Mouse (Mus musculus) stomach, postnatal 0 days (tissue): ENCODE measurements around the gene Hist1h2ak.
"Not testable (repeated sequence)": the region's sequence is repeated elsewhere in the genome, so short reads cannot be mapped to it uniquely, and the experiment has no call there.

Experiments used
- CTCF ChIP-seq: IDR thresholded peaks from 2 replicates; pipeline ENCODE4 v1.5.1; 2016; ENCODE audit warnings: antibody characterized with exemption, low read depth, mild to moderate bottlenecking, moderate library complexity
- EP300 ChIP-seq: optimal IDR thresholded peaks from 2 replicates; pipeline ENCODE3; 2016; ENCODE audit warnings: antibody characterized with exemption

- not testable (repeated sequence) for TF ChIP-seq CTCF, EP300
Observed at GRCm38 (mm10) chr13:21717397-21718357, 36.0 kb downstream of the Hist1h2ak start, which contains the start of gene Hist1h3h.
